Mouse (Mus musculus) embryonic facial prominence, embryonic 13.5 days (tissue): Measurements from ENCODE around the gene Fetub. TPM values are rescaled to one million over a fixed set of nuclear protein-coding genes. Genes with fewer than 3 reads are reported as not detected.

Experiments
- ATAC-seq: fragments of 200-750 bp; cut with Nextera tagmentation; 2 replicates; pipeline ENCODE4 v1.8.0; 2017; ENCODE audit warnings: low read depth; ENCODE audit not compliant: insufficient number of reproducible peaks, insufficient read depth, low FRiP score, low TSS enrichment
- H3K27ac ChIP-seq: fragments of 300-500 bp; sonication (generic); 2 replicates; pipeline ENCODE4 v1.5.1; 2015; ENCODE audit warnings: moderate library complexity, mild to moderate bottlenecking, inconsistent platforms
- H3K27me3 ChIP-seq: fragments of 300-500 bp; sonication (generic); 2 replicates; pipeline ENCODE4 v1.6.1; 2015; ENCODE audit warnings: mild to moderate bottlenecking, inconsistent platforms
- H3K36me3 ChIP-seq: fragments of 300-500 bp; sonication (generic); 2 replicates; pipeline ENCODE4 v1.6.1; 2015; ENCODE audit warnings: mild to moderate bottlenecking, inconsistent platforms
- H3K4me1 ChIP-seq: fragments of 300-500 bp; sonication (generic); 2 replicates; pipeline ENCODE4 v1.6.1; 2015; ENCODE audit warnings: inconsistent platforms
- H3K4me2 ChIP-seq: fragments of 300-500 bp; sonication (generic); 2 replicates; pipeline ENCODE4 v1.6.1; 2015; ENCODE audit warnings: moderate library complexity, mild to moderate bottlenecking, inconsistent platforms
- H3K4me3 ChIP-seq: fragments of 300-500 bp; sonication (generic); 2 replicates; pipeline ENCODE4 v1.5.1; 2015; ENCODE audit warnings: mild to moderate bottlenecking, inconsistent platforms
- H3K9ac ChIP-seq: fragments of 300-500 bp; sonication (generic); 2 replicates; pipeline ENCODE4 v1.6.1; 2015; ENCODE audit warnings: mild to moderate bottlenecking, inconsistent platforms
- H3K9me3 ChIP-seq: fragments of 300-500 bp; sonication (generic); 2 replicates; pipeline ENCODE4 v1.6.1; 2016; ENCODE audit warnings: inconsistent platforms
- WGBS: fragments of 180-500 bp; shearing (Covaris S2); methylation state at CpG from one replicate; pipeline ENCODE4 v1.1.7; 2015; ENCODE audit warnings: mixed read lengths; 5-methylcytosine and 5-hydroxymethylcytosine counted together
- polyA plus RNA-seq: library from polyadenylated mRNA; unstranded; fragments of >200 nt; fragmentation: Nextera tagmentation; extraction: Ambion mirVana; gene quantifications from 2 replicates; pipeline ENCODE4 v1.2.1, GENCODE M21; 2015

Gene Fetub
- polyA plus RNA-seq = 0.51 and 1.2 TPM in 2 replicates

- Histone ChIP-seq H3K4me3 (no peak within 1 kb of the TSS), H3K36me3 (no peaks in the 10 kb centered on the region), H3K4me2 (peak within 1 kb of the TSS; percentile 37), H3K9me3 (no peaks in the 10 kb centered on the region), H3K9ac (no peak within 1 kb of the TSS), H3K27ac (no peak within 1 kb of the TSS), H3K27me3 (no peaks in the 10 kb centered on the region), H3K4me1 (peaks cover 14% of the 10 kb centered on the region)
- 85% methylated on average over 5 of the region's 5 CpGs for WGBS
- no peak for ATAC-seq
These were observed at the start of gene Fetub for GRCm38 (mm10) chr16:22918034-22918433. Fetub (plus strand) TSS chr16:22918334.

GRCm38 (mm10) chr16:22872397-22872796 lies 45.7 kb upstream of the Fetub start:
- Histone ChIP-seq H3K27ac (no peak overlapping the region), H3K36me3 (peaks cover 61% of the 10 kb centered on the region)

GRCm38 (mm10) chr16:22873369-22873768 lies 44.8 kb upstream of the Fetub start:
- Histone ChIP-seq H3K4me2 (no peak overlapping the region), H3K27ac (no peak overlapping the region), H3K36me3 (peaks cover 53% of the 10 kb centered on the region), H3K9me3 (no peaks in the 10 kb centered on the region), H3K4me1 (no peaks in the 10 kb centered on the region), H3K4me3 (no peak overlapping the region), H3K9ac (no peak overlapping the region), H3K27me3 (0 out of 2 replicates have a peak, but pooled peaks cover 3% of the 10 kb centered on the region)
- 78% methylated on average over 4 of the region's 4 CpGs for WGBS
- no peak for ATAC-seq

More at GRCm38 (mm10) chr16:22872397-22872796, 45.7 kb upstream of the Fetub start:
- H3K27me3 ChIP-seq = no peaks in the 10 kb centered on the region
- no peak for ATAC-seq
- 92% methylated on average over 8 of the region's 8 CpGs for WGBS
- H3K9me3 ChIP-seq = no peaks in the 10 kb centered on the region
- no peak overlapping the region for H3K4me2 ChIP-seq
- no peaks in the 10 kb centered on the region for H3K4me1 ChIP-seq
- H3K4me3 ChIP-seq = no peak overlapping the region
- no peak overlapping the region for H3K9ac ChIP-seq

GRCm38 (mm10) chr16:22876218-22877043 lies 41.7 kb upstream of the Fetub start:
- H3K4me2 ChIP-seq = no peak overlapping the region; the same call in 1 of the 2 replicates
- no peaks in the 10 kb centered on the region for H3K9me3 ChIP-seq
- H3K27me3 ChIP-seq = peaks cover 19% of the 10 kb centered on the region
- no peak overlapping the region for H3K4me3 ChIP-seq
- H3K36me3 ChIP-seq = peaks cover 22% of the 10 kb centered on the region
- peaks cover 19% of the 10 kb centered on the region for H3K4me1 ChIP-seq
- 27% methylated on average over 9 of the region's 9 CpGs for WGBS
- no peak overlapping the region for H3K9ac ChIP-seq
- ATAC-seq = no peak
- no peak overlapping the region for H3K27ac ChIP-seq

GRCm38 (mm10) chr16:22877660-22878390 lies 40.3 kb upstream of the Fetub start:
- Histone ChIP-seq H3K4me2 (no peak overlapping the region), H3K9me3 (no peaks in the 10 kb centered on the region), H3K36me3 (peaks cover 8% of the 10 kb centered on the region), H3K4me3 (no peak overlapping the region), H3K9ac (no peak overlapping the region), H3K27ac (no peak overlapping the region), H3K27me3 (peaks cover 26% of the 10 kb centered on the region), H3K4me1 (peaks cover 26% of the 10 kb centered on the region)
- 70% methylated on average over 11 of the region's 11 CpGs for WGBS
- no peak for ATAC-seq

GRCm38 (mm10) chr16:22878716-22879115 lies 39.4 kb upstream of the Fetub start:
- no peak overlapping the region for H3K4me3 ChIP-seq
- WGBS = 77% methylated on average over 7 of the region's 7 CpGs
- ATAC-seq = no peak
- H3K9ac ChIP-seq = no peak overlapping the region
- no peaks in the 10 kb centered on the region for H3K9me3 ChIP-seq
- no peaks in the 10 kb centered on the region for H3K36me3 ChIP-seq
- peaks cover 26% of the 10 kb centered on the region for H3K27me3 ChIP-seq
- no peak overlapping the region for H3K27ac ChIP-seq
- H3K4me2 ChIP-seq = no peak overlapping the region
- H3K4me1 ChIP-seq = peaks cover 26% of the 10 kb centered on the region

- Histone ChIP-seq H3K36me3 (no peaks in the 10 kb centered on the region), H3K27me3 (peaks cover 26% of the 10 kb centered on the region), H3K4me2 (no peak overlapping the region), H3K9me3 (no peaks in the 10 kb centered on the region), H3K4me1 (peaks cover 26% of the 10 kb centered on the region), H3K27ac (no peak overlapping the region), H3K9ac (no peak overlapping the region), H3K4me3 (no peak overlapping the region)
- 45% methylated on average over 7 of the region's 7 CpGs for WGBS
- no peak for ATAC-seq
These were observed 38.1 kb upstream of the Fetub start for GRCm38 (mm10) chr16:22879945-22880595.

GRCm38 (mm10) chr16:22880900-22881299 lies 37.2 kb upstream of the Fetub start:
- 0 out of 2 replicates have a peak, but pooled peaks have one; percentile 10 for ATAC-seq
- Histone ChIP-seq H3K27me3 (peaks cover 26% of the 10 kb centered on the region), H3K36me3 (no peaks in the 10 kb centered on the region), H3K4me2 (peak overlapping the region; percentile 37), H3K9ac (no peak overlapping the region), H3K4me1 (peaks cover 26% of the 10 kb centered on the region), H3K27ac (peak overlapping the region; percentile 29; the same call in 1 of the 2 replicates), H3K9me3 (no peaks in the 10 kb centered on the region), H3K4me3 (no peak overlapping the region)
- 2% methylated on average over 6 of the region's 6 CpGs for WGBS

GRCm38 (mm10) chr16:22881487-22881886 lies 36.6 kb upstream of the Fetub start:
- Histone ChIP-seq H3K4me2 (peak overlapping the region; percentile 37; the same call in 1 of the 2 replicates), H3K36me3 (no peaks in the 10 kb centered on the region), H3K9ac (no peak overlapping the region), H3K27ac (no peak overlapping the region), H3K4me1 (peaks cover 26% of the 10 kb centered on the region), H3K9me3 (no peaks in the 10 kb centered on the region), H3K27me3 (peaks cover 26% of the 10 kb centered on the region), H3K4me3 (no peak overlapping the region)
- ATAC-seq = no peak
- 44% methylated on average over 4 of the region's 4 CpGs for WGBS

GRCm38 (mm10) chr16:22883441-22883840 lies 34.7 kb upstream of the Fetub start:
- H3K4me3 ChIP-seq = no peak overlapping the region
- no peak for ATAC-seq
- 77% methylated on average over 5 of the region's 5 CpGs for WGBS

GRCm38 (mm10) chr16:22885356-22885755 lies 32.8 kb upstream of the Fetub start:
- H3K9me3 ChIP-seq = no peaks in the 10 kb centered on the region
- ATAC-seq = no peak
- no peaks in the 10 kb centered on the region for H3K36me3 ChIP-seq
- H3K4me3 ChIP-seq = no peak overlapping the region
- H3K4me1 ChIP-seq = peaks cover 17% of the 10 kb centered on the region
- 36% methylated on average over 4 of the region's 4 CpGs for WGBS
- no peak overlapping the region for H3K9ac ChIP-seq
- H3K27ac ChIP-seq = no peak overlapping the region
- H3K27me3 ChIP-seq = peaks cover 7% of the 10 kb centered on the region
- no peak overlapping the region for H3K4me2 ChIP-seq

More at GRCm38 (mm10) chr16:22883441-22883840, 34.7 kb upstream of the Fetub start:
- Histone ChIP-seq H3K4me1 (peaks cover 26% of the 10 kb centered on the region), H3K9me3 (no peaks in the 10 kb centered on the region), H3K36me3 (no peaks in the 10 kb centered on the region), H3K4me2 (no peak overlapping the region), H3K27me3 (peaks cover 22% of the 10 kb centered on the region), H3K9ac (no peak overlapping the region), H3K27ac (no peak overlapping the region)
